Mouse (Mus musculus) CH12.LX (cell line): ENCODE measurements at regions not wholly inside any gene's neighbourhood (a gene's known extent, or its start where the extent isn't known, plus 50 kb on each side); places are given as distances from the start of the nearest gene placed in this dataset.

Source experiments
- DNase-seq: peaks from one replicate; pipeline ENCODE4 v3.0.0-alpha.2; 2013; ENCODE audit errors: extremely low read depth
- H3K27ac ChIP-seq: 2 replicates; pipeline ENCODE4 v1.5.1; 2012; ENCODE audit warnings: low read depth, mild to moderate bottlenecking, control low read depth, moderate library complexity; ENCODE audit not compliant: insufficient read depth
- H3K27me3 ChIP-seq: replicated peaks from 2 replicates; pipeline ENCODE3; 2012; ENCODE audit warnings: inconsistent platforms
- H3K36me3 ChIP-seq, 2 experiments: replicated peaks in 1 of 2; 2 replicates each; pipeline versions ENCODE3 to v1.6.1; 2012; ENCODE audit warnings: inconsistent platforms in 1 of 2, low read length in 1 of 2, mild to moderate bottlenecking in 1 of 2, mixed read lengths in 1 of 2, moderate library complexity in 1 of 2; ENCODE audit not compliant: control insufficient read depth in 1 of 2, insufficient read depth in 1 of 2
- H3K4me1 ChIP-seq, 2 experiments: 2 replicates each; pipeline ENCODE4 v1.6.1; 2012; ENCODE audit warnings: inconsistent platforms in 1 of 2, moderate library complexity in 1 of 2; ENCODE audit not compliant: insufficient read depth in 2 of 2, control insufficient read depth in 1 of 2
- H3K4me2 ChIP-seq: 2 replicates; pipeline ENCODE4 v1.6.1; 2012; ENCODE audit warnings: low read depth, mild to moderate bottlenecking, control low read depth; ENCODE audit not compliant: poor library complexity, insufficient read depth, severe bottlenecking
- H3K4me3 ChIP-seq, 3 experiments: fragments of 150-350 bp in 1 of 3; sonication (generic) in 1 of 3; replicated peaks in 1 of 3; 2 replicates each; pipeline versions ENCODE3 to v1.5.1; 2011 to 2012; ENCODE audit warnings: low read depth in 2 of 3, low read length in 2 of 3, mild to moderate bottlenecking in 2 of 3, moderate library complexity in 2 of 3, control low read depth in 1 of 3, improper control_type of control experiment in 1 of 3, inconsistent platforms in 1 of 3, mixed read lengths in 1 of 3; ENCODE audit not compliant: poor library complexity in 1 of 3
- H3K79me2 ChIP-seq: replicated peaks from 2 replicates; pipeline ENCODE4 v1.6.1; 2012; ENCODE audit warnings: mild to moderate bottlenecking, moderate library complexity; ENCODE audit not compliant: control insufficient read depth, poor library complexity, insufficient read depth, severe bottlenecking; ENCODE audit errors: extremely low read depth
- H3K9ac ChIP-seq: 2 replicates; pipeline ENCODE4 v1.6.1; 2012; ENCODE audit warnings: low read depth, mild to moderate bottlenecking, control low read depth, moderate library complexity; ENCODE audit not compliant: insufficient read depth
- H3K9me3 ChIP-seq: replicated peaks from 2 replicates; pipeline ENCODE3; 2012; ENCODE audit warnings: low read length, inconsistent platforms, mixed read lengths
- CHD1 ChIP-seq: IDR thresholded peaks from 2 replicates; pipeline ENCODE4 v1.6.1; 2012; ENCODE audit warnings: low read depth, low read length, improper control_type of control experiment, inconsistent platforms
- CHD2 ChIP-seq: IDR thresholded peaks from 2 replicates; pipeline ENCODE4 v1.6.1; 2011; ENCODE audit warnings: low read length, improper control_type of control experiment
- CTCF ChIP-seq, 2 experiments: IDR thresholded peaks in 1 of 2; conservative IDR thresholded peaks in 1 of 2; 2 replicates each; pipeline ENCODE4 v1.5.1; 2011 to 2012; ENCODE audit warnings: low read depth in 2 of 2, low read length in 2 of 2, improper control_type of control experiment in 1 of 2, inconsistent platforms in 1 of 2, mild to moderate bottlenecking in 1 of 2, moderate library complexity in 1 of 2
- EP300 ChIP-seq: IDR thresholded peaks from 2 replicates; pipeline ENCODE4 v1.6.1; 2011; ENCODE audit warnings: low read length, improper control_type of control experiment
- ETS1 ChIP-seq: conservative IDR thresholded peaks from 2 replicates; pipeline ENCODE4 v1.6.1; 2012; ENCODE audit warnings: low read depth, mild to moderate bottlenecking, inconsistent platforms, low read length, improper control_type of control experiment, moderate library complexity
- GABPA ChIP-seq: IDR thresholded peaks from 2 replicates; pipeline ENCODE4 v1.6.1; 2012; ENCODE audit warnings: low read depth, low read length, improper control_type of control experiment, inconsistent platforms; ENCODE audit not compliant: insufficient replicate concordance
- HCFC1 ChIP-seq: IDR thresholded peaks from 2 replicates; pipeline ENCODE4 v1.6.1; 2012; ENCODE audit warnings: low read depth, mild to moderate bottlenecking, inconsistent platforms, low read length, improper control_type of control experiment
- IRF4 ChIP-seq: IDR thresholded peaks from 2 replicates; pipeline ENCODE4 v1.6.1; 2014; ENCODE audit warnings: low read depth, mild to moderate bottlenecking, inconsistent platforms, low read length, improper control_type of control experiment
- JUN ChIP-seq: IDR thresholded peaks from 2 replicates; pipeline ENCODE4 v1.6.1; 2011; ENCODE audit warnings: low read depth, mild to moderate bottlenecking, low read length, improper control_type of control experiment, moderate library complexity; ENCODE audit not compliant: insufficient read depth
- JUND ChIP-seq: conservative IDR thresholded peaks from 2 replicates; pipeline ENCODE4 v1.6.1; 2011; ENCODE audit warnings: low read depth, low read length, improper control_type of control experiment
- MAFK ChIP-seq: IDR thresholded peaks from 2 replicates; pipeline ENCODE4 v1.6.1; 2011; ENCODE audit warnings: low read length, improper control_type of control experiment; ENCODE audit not compliant: insufficient replicate concordance
- MEF2A ChIP-seq: IDR thresholded peaks from 2 replicates; pipeline ENCODE4 v1.6.1; 2014; ENCODE audit warnings: low read depth, mild to moderate bottlenecking, inconsistent platforms, low read length, improper control_type of control experiment, borderline replicate concordance
- MXI1 ChIP-seq: IDR thresholded peaks from 2 replicates; pipeline ENCODE4 v1.6.1; 2011; ENCODE audit warnings: mild to moderate bottlenecking, low read depth, low read length, improper control_type of control experiment
- MYC ChIP-seq: IDR thresholded peaks from 2 replicates; pipeline ENCODE4 v1.6.1; 2011; ENCODE audit warnings: low read depth, mild to moderate bottlenecking, improper control_type of control experiment, low read length
- NELFE ChIP-seq: IDR thresholded peaks from 2 replicates; pipeline ENCODE4 v1.6.1; 2011; ENCODE audit warnings: low read depth, low read length, improper control_type of control experiment
- PAX5 ChIP-seq: IDR thresholded peaks from 2 replicates; pipeline ENCODE4 v1.6.1; 2012; ENCODE audit warnings: low read length, inconsistent platforms, mixed read lengths
- POLR2AphosphoS2 ChIP-seq: IDR thresholded peaks from 2 replicates; pipeline ENCODE4 v1.6.1; 2011; ENCODE audit warnings: low read depth, low read length, improper control_type of control experiment
- RAD21 ChIP-seq: IDR thresholded peaks from 2 replicates; pipeline ENCODE4 v1.6.1; 2011; ENCODE audit warnings: low read depth, mild to moderate bottlenecking, low read length, improper control_type of control experiment, moderate library complexity
- RCOR1 ChIP-seq: conservative IDR thresholded peaks from 2 replicates; pipeline ENCODE4 v1.6.1; 2012; ENCODE audit warnings: low read depth, mild to moderate bottlenecking, inconsistent platforms, low read length, improper control_type of control experiment
- SIN3A ChIP-seq: IDR thresholded peaks from 2 replicates; pipeline ENCODE4 v1.6.1; 2012; ENCODE audit warnings: low read length, improper control_type of control experiment, inconsistent platforms
- SMC3 ChIP-seq: IDR thresholded peaks from 2 replicates; pipeline ENCODE4 v1.6.1; 2011; ENCODE audit warnings: low read depth, low read length, improper control_type of control experiment
- TBP ChIP-seq: conservative IDR thresholded peaks from 2 replicates; pipeline ENCODE4 v1.6.1; 2011; ENCODE audit warnings: low read depth, low read length, improper control_type of control experiment
- UBTF ChIP-seq: IDR thresholded peaks from 2 replicates; pipeline ENCODE4 v1.6.1; 2012; ENCODE audit warnings: low read depth, mild to moderate bottlenecking, inconsistent platforms, low read length, improper control_type of control experiment, moderate library complexity
- USF2 ChIP-seq: conservative IDR thresholded peaks from 2 replicates; pipeline ENCODE4 v1.6.1; 2011; ENCODE audit warnings: low read depth, low read length, improper control_type of control experiment
- ZC3H11A ChIP-seq: IDR thresholded peaks from 2 replicates; pipeline ENCODE4 v1.6.1; 2012; ENCODE audit warnings: low read depth, mild to moderate bottlenecking, inconsistent platforms, low read length, improper control_type of control experiment
- ZKSCAN1 ChIP-seq: IDR thresholded peaks from 2 replicates; pipeline ENCODE4 v1.6.1; 2012; ENCODE audit warnings: low read depth, inconsistent platforms, low read length, improper control_type of control experiment, borderline replicate concordance
- ZMIZ1 ChIP-seq: IDR thresholded peaks from 2 replicates; pipeline ENCODE4 v1.6.1; 2012; ENCODE audit warnings: low read depth, mild to moderate bottlenecking, inconsistent platforms, low read length, improper control_type of control experiment
- dilution Hi-C: fragments of 300-500 bp; cut with MboI; formaldehyde crosslinking; loops from 2 replicates; pipeline ENCODE4 v1.14.3; 2020; ENCODE audit warnings: low sequenced_read_pairs; ENCODE audit not compliant: extremely low pct_unique_long_range_greater_than_20kb, extremely low pct_ligation_motif_present
- in situ Hi-C: fragments of 300-500 bp; cut with MboI; formaldehyde crosslinking; loops from 3 replicates; pipeline ENCODE4 v1.14.3; 2019; ENCODE audit warnings: low sequenced_read_pairs, low pct_ligation_motif_present, low pct_unique_long_range_greater_than_20kb, mixed read lengths

DNA sequence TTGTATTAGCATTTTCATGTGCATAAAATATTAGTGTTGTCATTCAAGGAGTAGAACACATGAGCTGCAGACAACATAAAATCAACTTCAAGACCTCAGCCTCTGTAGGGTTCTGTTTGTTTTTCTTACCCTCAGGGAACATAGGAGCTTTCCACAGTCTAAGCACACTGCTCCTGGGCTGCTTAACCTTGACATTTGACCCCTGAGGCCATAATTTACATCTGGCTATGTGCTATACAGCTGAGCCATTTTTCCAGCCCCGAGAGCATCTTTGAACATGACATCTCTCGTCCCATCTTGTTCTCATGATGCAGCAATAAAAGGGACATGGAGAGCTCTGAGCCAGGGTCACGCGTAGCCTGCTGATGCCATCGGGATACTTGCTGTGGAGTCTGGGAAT, 270.3 kb downstream of the Sox2 start:
- H3K79me2 ChIP-seq, result no peaks in the 10 kb centered on the region
- in situ Hi-C loops, result no loop called here
- H3K9ac ChIP-seq, result no peak overlapping the region
- no peaks in the 10 kb centered on the region for H3K9me3 ChIP-seq
- no peaks in the 10 kb centered on the region for H3K27me3 ChIP-seq
- no peaks in the 10 kb centered on the region for H3K4me1 ChIP-seq
- dilution Hi-C loops, result no loop called here
- no peak overlapping the region for H3K4me3 ChIP-seq
- TF ChIP-seq ETS1 (no peak), TBP (no peak), JUND (no peak), PAX5 (no peak), NELFE (no peak), MEF2A (no peak), JUN (no peak), SIN3A (no peak), ZMIZ1 (no peak), MXI1 (no peak), USF2 (no peak), SMC3 (no peak), MAFK (no peak), ZC3H11A (no peak), IRF4 (no peak), GABPA (no peak), RCOR1 (no peak), CTCF (conservative IDR thresholded peaks at IDR 0.05 in 1 of 2, IDR thresholded peaks at IDR 0.05 in 1 of 2; ENCODE audit: low read depth in 2 of 2, low read length in 2 of 2) (no peak)
- no peak overlapping the region for H3K27ac ChIP-seq
- no peak overlapping the region for H3K4me2 ChIP-seq
- DNase-seq, result no peak
- no peaks in the 10 kb centered on the region for H3K36me3 ChIP-seq

GRCm38 (mm10) chr3:34949867-34950266, 299.7 kb downstream of the Sox2 start:
- Histone ChIP-seq H3K27me3 (no peaks in the 10 kb centered on the region), H3K4me1 (peaks cover 0 to 8% of the 10 kb centered on the region in 2 experiments; a peak in 2 of 4 replicates), H3K9me3 (no peaks in the 10 kb centered on the region), H3K36me3 (no peaks in the 10 kb centered on the region), H3K27ac (no peak overlapping the region), H3K4me2 (no peak overlapping the region), H3K79me2 (no peaks in the 10 kb centered on the region), H3K4me3 (no peak overlapping the region), H3K9ac (no peak overlapping the region)
- TF ChIP-seq CHD2 (no peak), ZMIZ1 (no peak), UBTF (no peak), RCOR1 (no peak), HCFC1 (no peak), JUND (no peak), POLR2AphosphoS2 (no peak), PAX5 (no peak), MAFK (no peak), EP300 (no peak), MEF2A (no peak), IRF4 (no peak), RAD21 (no peak), MXI1 (no peak), CHD1 (no peak), MYC (no peak), ETS1 (no peak), ZKSCAN1 (no peak)
- dilution Hi-C loops, result no loop called here
- in situ Hi-C loops, result no loop called here
- DNase-seq, result peak; percentile 31
